Mouse (Mus musculus) hindbrain, embryonic 11.5 days (tissue): ENCODE measurements around the gene Gmds. TPM values are rescaled to one million over a fixed set of nuclear protein-coding genes. Genes with fewer than 3 reads are reported as not detected.

Experiments used
- ATAC-seq: fragments of 200-750 bp; cut with Nextera tagmentation; 2 replicates; pipeline ENCODE4 v1.8.0; 2017; ENCODE audit warnings: mild to moderate bottlenecking, moderate TSS enrichment, moderate library complexity; ENCODE audit not compliant: low FRiP score
- DNase-seq: peaks from one replicate; pipeline ENCODE4 v3.0.0-alpha.2; 2015; ENCODE audit warnings: low spot score
- H3K27ac ChIP-seq: fragments of 300-500 bp; sonication (generic); 2 replicates; pipeline ENCODE4 v1.5.1; 2014; ENCODE audit warnings: mild to moderate bottlenecking, low read depth, low read length
- H3K27me3 ChIP-seq: fragments of 300-500 bp; sonication (generic); 2 replicates; pipeline ENCODE4 v1.6.1; 2014; ENCODE audit warnings: mild to moderate bottlenecking, low read length, moderate library complexity, mixed read lengths; ENCODE audit not compliant: control insufficient read depth, insufficient read depth
- H3K36me3 ChIP-seq: fragments of 300-500 bp; sonication (generic); 2 replicates; pipeline ENCODE4 v1.6.1; 2014; ENCODE audit warnings: mild to moderate bottlenecking, low read length, moderate library complexity, mixed read lengths; ENCODE audit not compliant: control insufficient read depth, insufficient read depth
- H3K4me1 ChIP-seq: fragments of 300-500 bp; sonication (generic); replicated peaks from 2 replicates; pipeline ENCODE4 v1.6.1; 2014; ENCODE audit warnings: low read length, mixed read lengths; ENCODE audit not compliant: control insufficient read depth, insufficient read depth
- H3K4me2 ChIP-seq: fragments of 300-500 bp; sonication (generic); replicated peaks from 2 replicates; pipeline ENCODE4 v1.6.1; 2014; ENCODE audit warnings: mild to moderate bottlenecking, low read depth, low read length
- H3K4me3 ChIP-seq: fragments of 300-500 bp; sonication (generic); 2 replicates; pipeline ENCODE4 v1.5.1; 2014; ENCODE audit warnings: low read depth, low read length
- H3K9ac ChIP-seq: fragments of 300-500 bp; sonication (generic); 2 replicates; pipeline ENCODE4 v1.6.1; 2014; ENCODE audit warnings: low read depth, low read length
- H3K9me3 ChIP-seq: fragments of 300-500 bp; sonication (generic); 2 replicates; pipeline ENCODE4 v1.6.1; 2016; ENCODE audit warnings: low read length; ENCODE audit not compliant: control insufficient read depth
- WGBS: fragments of 180-500 bp; shearing (Covaris S2); extraction: QIAGEN DNeasy Blood & Tissue Kit; methylation state at CpG from one replicate; pipeline ENCODE4 v1.1.7; 2014; 5-methylcytosine and 5-hydroxymethylcytosine counted together
- polyA plus RNA-seq: library from polyadenylated mRNA; unstranded; fragments of >200 nt; fragmentation: Nextera tagmentation; extraction: Ambion mirVana; gene quantifications from 2 replicates; pipeline ENCODE4 v1.2.1, GENCODE M21; 2014

The Gmds gene
- polyA plus RNA-seq, 1 experiment from 2014 or later, result 32.1 TPM

DNA sequence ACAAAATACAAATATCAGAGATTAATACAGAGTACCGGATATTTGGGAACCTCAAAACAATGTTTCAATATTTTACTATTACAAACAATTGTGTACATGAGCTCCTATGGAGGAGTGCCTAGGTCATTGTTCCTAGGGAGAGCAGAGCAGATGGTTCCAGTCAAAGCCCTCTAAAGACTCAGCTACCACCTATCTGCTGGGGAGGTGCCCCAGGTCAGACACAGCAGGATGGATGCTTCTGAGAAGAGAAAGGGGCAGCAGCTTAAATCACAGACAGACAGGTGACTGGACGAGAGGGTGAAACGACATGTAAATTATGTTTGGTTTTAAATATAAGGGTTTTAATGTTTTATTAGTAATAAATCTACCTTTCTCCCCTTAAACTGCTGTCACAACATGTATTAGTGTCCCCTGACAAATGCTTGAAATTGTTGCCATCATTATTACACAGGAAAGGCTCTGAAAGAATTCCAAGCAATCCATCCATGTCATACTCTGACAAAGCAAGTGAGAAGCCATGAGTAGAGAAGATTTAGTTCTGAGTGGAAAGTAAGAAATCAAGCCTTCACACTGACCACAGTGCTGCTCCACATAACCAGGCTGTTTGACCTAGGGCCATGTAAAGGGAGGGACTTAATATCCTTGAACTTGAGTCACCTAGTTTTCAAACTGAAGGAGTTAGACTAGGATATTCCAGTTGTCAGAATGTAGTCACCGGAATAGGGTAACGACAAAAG is 131.2 kb downstream of the Gmds start:
- no peaks in the 10 kb centered on the region for H3K9me3 ChIP-seq
- no peaks in the 10 kb centered on the region for H3K4me1 ChIP-seq
- 71% methylated on average over 5 of the region's 5 CpGs for WGBS
- H3K4me2 ChIP-seq, result no peak overlapping the region
- ATAC-seq (no peak), DNase-seq (no peak)
- H3K9ac ChIP-seq, result no peak overlapping the region
- no peaks in the 10 kb centered on the region for H3K27me3 ChIP-seq
- H3K27ac ChIP-seq, result no peak overlapping the region
- H3K4me3 ChIP-seq, result no peak overlapping the region
- H3K36me3 ChIP-seq, result no peaks in the 10 kb centered on the region

DNA sequence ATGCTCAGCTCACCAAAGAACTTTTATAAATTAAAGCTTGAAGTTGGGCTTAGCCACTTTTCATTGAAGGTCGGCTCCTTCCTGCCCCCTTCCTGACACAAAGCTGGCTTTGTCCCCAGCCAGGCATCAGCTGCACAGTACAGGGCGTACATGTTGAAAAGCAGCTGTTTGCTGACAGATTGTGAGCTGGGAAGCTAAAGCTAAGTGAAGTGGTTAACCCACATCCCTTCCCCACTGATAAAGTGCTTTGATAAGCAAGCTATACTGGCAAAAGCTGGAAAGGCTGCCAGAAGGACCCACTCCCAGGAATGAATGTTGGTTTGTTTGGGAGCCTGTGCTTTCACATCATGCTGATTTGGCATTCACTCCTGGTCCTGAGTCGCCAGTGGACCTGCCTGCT is 158.6 kb downstream of the Gmds start:
- 26% methylated on average over 3 of the region's 3 CpGs for WGBS

DNA sequence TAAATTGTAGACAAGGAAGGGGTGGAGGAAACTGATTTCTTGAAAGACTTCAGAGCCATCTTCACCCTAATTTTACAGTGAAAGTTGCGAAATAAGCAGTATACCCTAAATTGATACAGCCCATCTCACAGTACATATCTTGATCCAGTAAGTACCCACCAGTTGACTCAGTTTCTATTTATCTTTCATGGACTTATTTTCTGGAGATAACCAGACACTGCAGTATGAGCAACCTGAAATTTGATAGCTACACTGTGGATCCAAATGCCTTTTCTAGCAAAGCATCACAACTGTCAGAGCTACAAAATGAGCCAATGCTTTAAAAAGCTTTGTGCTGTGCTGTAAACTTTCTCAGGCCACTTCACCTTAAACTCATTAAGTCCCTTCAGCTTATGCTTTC is 159.9 kb downstream of the Gmds start:
- WGBS, result 87% methylated on average over 1 of the region's 1 CpGs
- no peak for DNase-seq
- H3K4me2 ChIP-seq, result no peak overlapping the region
- H3K4me1 ChIP-seq, result no peaks in the 10 kb centered on the region
- no peak overlapping the region for H3K27ac ChIP-seq
- H3K27me3 ChIP-seq, result no peaks in the 10 kb centered on the region
- no peak overlapping the region for H3K9ac ChIP-seq
- ATAC-seq, result no peak
- no peak overlapping the region for H3K4me3 ChIP-seq
- H3K9me3 ChIP-seq, result no peaks in the 10 kb centered on the region
- no peaks in the 10 kb centered on the region for H3K36me3 ChIP-seq

More for the DNA sequence above, 158.6 kb downstream of the Gmds start:
- no peaks in the 10 kb centered on the region for H3K4me1 ChIP-seq
- ATAC-seq, result peak; percentile 87
- H3K36me3 ChIP-seq, result no peaks in the 10 kb centered on the region
- no peaks in the 10 kb centered on the region for H3K9me3 ChIP-seq
- H3K27ac ChIP-seq, result no peak overlapping the region
- no peak overlapping the region for H3K4me3 ChIP-seq
- peak; percentile 50 for DNase-seq
- H3K27me3 ChIP-seq, result no peaks in the 10 kb centered on the region
- no peak overlapping the region for H3K4me2 ChIP-seq
- H3K9ac ChIP-seq, result no peak overlapping the region

DNA sequence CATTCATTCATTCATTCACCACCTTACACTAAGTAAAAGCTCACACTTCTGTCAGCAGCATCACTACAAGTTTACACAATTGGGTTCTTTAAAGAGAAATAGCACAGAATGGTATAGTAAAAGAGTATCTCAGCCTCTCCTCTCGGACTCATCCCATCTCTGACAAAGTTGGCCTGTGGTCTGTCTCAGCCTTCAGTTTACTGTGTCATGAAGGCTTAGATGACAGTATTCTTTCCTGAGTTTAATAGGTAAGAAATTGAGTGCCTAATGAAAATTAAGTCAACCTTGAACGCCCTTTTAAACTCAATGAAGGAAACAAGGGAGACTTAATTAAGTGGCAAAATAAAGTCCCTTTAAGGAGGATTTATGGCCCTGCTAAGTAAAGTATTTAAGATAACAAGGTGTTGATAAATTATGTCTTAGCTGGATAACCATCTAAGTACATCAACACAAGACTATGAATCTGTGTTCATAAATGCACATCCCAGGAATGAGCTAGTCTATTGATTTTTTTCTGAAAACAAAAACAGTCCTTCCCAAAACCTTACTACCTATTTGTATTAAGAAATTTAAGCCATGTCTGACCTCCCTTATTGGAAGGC is 160.6 kb downstream of the Gmds start:
- DNase-seq, result no peak
- H3K4me2 ChIP-seq, result no peak overlapping the region
- no peak overlapping the region for H3K27ac ChIP-seq
- no peak for ATAC-seq
- H3K36me3 ChIP-seq, result no peaks in the 10 kb centered on the region
- no peak overlapping the region for H3K9ac ChIP-seq
- WGBS, result 89% methylated on average over 2 of the region's 2 CpGs
- no peaks in the 10 kb centered on the region for H3K27me3 ChIP-seq
- H3K4me3 ChIP-seq, result no peak overlapping the region
- H3K9me3 ChIP-seq, result no peaks in the 10 kb centered on the region
- no peaks in the 10 kb centered on the region for H3K4me1 ChIP-seq

DNA sequence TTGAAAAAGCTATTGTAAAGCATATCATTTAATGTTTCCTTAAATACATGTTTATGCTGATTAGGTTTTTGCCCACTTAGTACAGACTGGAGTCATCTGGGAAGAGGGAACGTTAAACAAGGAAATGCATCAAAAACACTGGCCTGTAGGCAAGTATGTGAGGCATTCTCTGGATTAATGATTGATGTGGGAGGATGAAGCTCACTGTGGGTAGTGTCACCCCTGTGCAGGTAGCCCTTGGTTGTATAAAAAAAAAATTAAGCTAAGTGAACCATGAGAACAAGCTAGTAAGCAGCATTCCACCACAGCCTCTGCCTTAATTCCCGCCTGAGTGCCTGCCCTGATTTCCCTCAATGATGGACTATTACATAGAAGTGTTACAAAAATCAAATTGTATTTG is 163.5 kb downstream of the Gmds start:
- ATAC-seq, result no peak
- Histone ChIP-seq H3K4me1 (no peaks in the 10 kb centered on the region), H3K27me3 (no peaks in the 10 kb centered on the region), H3K9me3 (no peaks in the 10 kb centered on the region), H3K9ac (no peak overlapping the region), H3K4me2 (no peak overlapping the region), H3K27ac (no peak overlapping the region), H3K4me3 (no peak overlapping the region), H3K36me3 (no peaks in the 10 kb centered on the region)
- WGBS, result 87% methylated on average over 2 of the region's 2 CpGs
- DNase-seq, result no peak

DNA sequence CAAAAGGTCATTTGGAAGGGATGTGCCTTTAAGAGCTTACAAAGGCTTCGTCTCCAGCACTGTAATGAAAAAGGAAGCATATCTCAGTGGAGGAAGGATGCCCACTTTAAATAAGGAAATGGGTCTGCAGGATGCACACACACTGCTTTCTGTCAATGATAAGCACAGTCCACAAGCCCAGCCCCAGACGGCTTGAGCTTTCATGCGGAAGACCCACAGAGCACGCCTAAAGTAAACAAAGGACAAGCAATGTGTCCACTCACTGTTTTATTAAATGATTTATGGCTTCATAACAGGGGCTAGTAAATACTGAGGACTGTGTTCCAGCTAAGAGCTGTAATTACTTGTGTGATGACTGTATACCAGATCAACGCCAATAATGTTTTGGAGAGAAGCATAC is 169.4 kb downstream of the Gmds start:
- Histone ChIP-seq H3K27ac (no peak overlapping the region), H3K27me3 (no peaks in the 10 kb centered on the region), H3K9me3 (no peaks in the 10 kb centered on the region), H3K4me1 (no peaks in the 10 kb centered on the region), H3K4me2 (no peak overlapping the region), H3K36me3 (no peaks in the 10 kb centered on the region), H3K9ac (no peak overlapping the region), H3K4me3 (no peak overlapping the region)
- 27% methylated on average over 5 of the region's 5 CpGs for WGBS
- DNase-seq, result peak; percentile 25
- no peak for ATAC-seq

DNA sequence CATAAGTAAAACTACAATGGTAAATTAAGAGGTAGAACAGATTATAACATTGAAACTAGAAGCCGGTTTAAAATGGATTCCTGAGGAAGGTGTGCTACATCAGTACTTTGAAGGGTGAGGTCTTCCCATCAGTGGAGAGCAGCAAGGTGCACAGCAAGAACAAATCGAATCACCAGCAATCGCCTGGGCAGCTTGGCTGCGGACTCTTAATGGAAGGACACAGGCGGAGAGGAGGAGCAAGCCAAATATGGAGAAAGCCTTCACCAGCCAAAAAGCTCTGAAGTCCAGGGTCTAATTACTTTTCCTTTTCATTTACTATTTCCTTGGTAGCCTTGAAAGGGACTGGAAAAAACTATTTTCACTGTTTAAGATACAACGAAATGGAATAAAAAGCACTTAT is 170.7 kb downstream of the Gmds start:
- Histone ChIP-seq H3K4me3 (no peak overlapping the region), H3K27ac (no peak overlapping the region), H3K4me2 (no peak overlapping the region), H3K27me3 (no peaks in the 10 kb centered on the region), H3K9ac (no peak overlapping the region), H3K36me3 (no peaks in the 10 kb centered on the region), H3K4me1 (no peaks in the 10 kb centered on the region), H3K9me3 (no peaks in the 10 kb centered on the region)
- DNase-seq (no peak), ATAC-seq (no peak)
- WGBS, result 81% methylated on average over 6 of the region's 6 CpGs

DNA sequence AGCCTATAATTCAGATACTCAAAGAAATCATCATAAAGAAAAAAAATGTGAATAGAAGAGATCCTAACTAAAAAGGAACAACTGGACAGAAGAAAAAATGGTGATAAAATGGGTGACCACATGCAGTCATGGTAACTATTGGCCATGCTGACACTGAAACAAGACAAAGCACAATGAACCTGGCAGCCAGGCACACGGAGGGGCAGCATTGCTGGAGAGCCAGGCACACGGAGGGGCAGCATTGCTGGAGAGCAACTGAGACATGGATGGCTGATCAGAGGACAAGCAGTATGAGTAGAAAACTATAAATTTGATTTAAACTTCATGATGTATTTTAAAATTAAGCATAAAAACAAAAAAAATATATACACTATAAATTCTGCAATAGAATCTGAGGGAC is 173.0 kb downstream of the Gmds start:
- 48% methylated on average over 2 of the region's 2 CpGs for WGBS
- H3K36me3 ChIP-seq, result no peaks in the 10 kb centered on the region
- H3K9ac ChIP-seq, result no peak overlapping the region

DNA sequence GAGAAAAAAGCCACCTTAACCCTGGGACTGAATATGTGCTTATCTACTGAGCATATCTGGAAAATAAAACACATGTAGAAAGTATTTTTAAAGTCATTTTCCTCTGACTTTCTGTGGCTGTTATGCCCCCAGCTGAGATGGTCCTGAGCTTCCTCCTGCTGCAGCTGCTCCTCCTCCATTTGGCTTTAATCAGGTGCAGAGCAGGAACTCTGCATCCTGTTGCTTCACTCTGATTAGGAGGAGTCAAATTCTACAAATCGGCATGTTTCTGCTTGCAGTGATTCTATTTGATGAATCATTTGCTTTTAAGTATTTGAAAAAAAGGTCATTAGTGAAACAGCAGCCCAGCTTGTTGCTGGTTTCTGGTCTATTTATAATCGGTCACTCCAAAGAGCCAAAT is 177.0 kb downstream of the Gmds start:
- H3K36me3 ChIP-seq, result no peaks in the 10 kb centered on the region
- H3K4me1 ChIP-seq, result no peaks in the 10 kb centered on the region
- no peaks in the 10 kb centered on the region for H3K9me3 ChIP-seq
- no peaks in the 10 kb centered on the region for H3K27me3 ChIP-seq
- H3K27ac ChIP-seq, result no peak overlapping the region
- ATAC-seq (no peak), DNase-seq (no peak)
- no peak overlapping the region for H3K4me2 ChIP-seq
- no peak overlapping the region for H3K9ac ChIP-seq
- 55% methylated on average over 2 of the region's 2 CpGs for WGBS
- no peak overlapping the region for H3K4me3 ChIP-seq

More for the DNA sequence above, 173.0 kb downstream of the Gmds start:
- no peaks in the 10 kb centered on the region for H3K27me3 ChIP-seq
- no peak overlapping the region for H3K4me2 ChIP-seq
- no peak overlapping the region for H3K4me3 ChIP-seq
- ATAC-seq (no peak), DNase-seq (no peak)
- no peaks in the 10 kb centered on the region for H3K9me3 ChIP-seq
- no peak overlapping the region for H3K27ac ChIP-seq
- no peaks in the 10 kb centered on the region for H3K4me1 ChIP-seq
